Mouse (Mus musculus): ENCODE measurements around the gene Fgg.

- no peak for TF ChIP-seq POLR2A (IDR thresholded peaks at IDR 0.05; ENCODE audit: low read depth, low read length)
- TF ChIP-seq CTCF (IDR thresholded peaks at IDR 0.05; ENCODE audit: borderline replicate concordance, insufficient read depth, low read length) = no peak
These were observed 22.8 kb downstream of the Fgg start for GRCm38 (mm10) chr3:83030331-83030730.
